Mouse (Mus musculus) intestine, embryonic 15.5 days (tissue): Measurements from ENCODE around the gene Nmur1. TPM values are rescaled to one million over a fixed set of nuclear protein-coding genes. Genes with fewer than 3 reads are reported as not detected.
A peak's percentile ranks its signal among the peaks of the same experiment; 100 is the strongest.

ENCODE experiments used
- ATAC-seq: fragments of 200-750 bp; cut with Nextera tagmentation; 2 replicates; pipeline ENCODE4 v1.8.0; 2017; ENCODE audit warnings: moderate TSS enrichment, moderate library complexity
- H3K27ac ChIP-seq: fragments of 300-500 bp; sonication (generic); 2 replicates; pipeline ENCODE4 v1.5.1; 2015; ENCODE audit warnings: mild to moderate bottlenecking, inconsistent platforms
- H3K27me3 ChIP-seq: fragments of 300-500 bp; sonication (generic); replicated peaks from 2 replicates; pipeline ENCODE4 v1.6.1; 2015; ENCODE audit warnings: inconsistent platforms
- H3K36me3 ChIP-seq: fragments of 300-500 bp; sonication (generic); 2 replicates; pipeline ENCODE4 v1.6.1; 2015; ENCODE audit warnings: inconsistent platforms
- H3K4me1 ChIP-seq: fragments of 300-500 bp; sonication (generic); replicated peaks from 2 replicates; pipeline ENCODE4 v1.6.1; 2015; ENCODE audit warnings: inconsistent platforms
- H3K4me2 ChIP-seq: fragments of 300-500 bp; sonication (generic); replicated peaks from 2 replicates; pipeline ENCODE4 v1.6.1; 2015; ENCODE audit warnings: mild to moderate bottlenecking, inconsistent platforms
- H3K4me3 ChIP-seq: fragments of 300-500 bp; sonication (generic); replicated peaks from 2 replicates; pipeline ENCODE4 v1.5.1; 2015; ENCODE audit warnings: inconsistent platforms
- H3K9ac ChIP-seq: fragments of 300-500 bp; sonication (generic); 2 replicates; pipeline ENCODE4 v1.6.1; 2015; ENCODE audit warnings: inconsistent platforms
- H3K9me3 ChIP-seq: fragments of 300-500 bp; sonication (generic); 2 replicates; pipeline ENCODE4 v1.6.1; 2016; ENCODE audit warnings: inconsistent platforms
- WGBS: fragments of 180-500 bp; shearing (Covaris S2); methylation state at CpG from one replicate; pipeline ENCODE4 v1.1.7; 2015; 5-methylcytosine and 5-hydroxymethylcytosine counted together
- polyA plus RNA-seq: library from polyadenylated mRNA; unstranded; fragments of >200 nt; fragmentation: Nextera tagmentation; extraction: Ambion mirVana; gene quantifications from 2 replicates; pipeline ENCODE4 v1.2.1, GENCODE M21; 2015

Nmur1 gene
- polyA plus RNA-seq, 1 experiment from 2014 or later: 0.36 TPM

- no peaks in the 10 kb centered on the region for H3K9me3 ChIP-seq
- 0 out of 2 replicates have a peak overlapping the region, but pooled peaks have one; percentile 99 for H3K27ac ChIP-seq
- no peak for ATAC-seq
- no peaks in the 10 kb centered on the region for H3K36me3 ChIP-seq
- no peak overlapping the region for H3K4me3 ChIP-seq
- H3K27me3 ChIP-seq: no peaks in the 10 kb centered on the region
- H3K4me2 ChIP-seq: peak overlapping the region; percentile 92; the same call in 1 of the 2 replicates
- H3K4me1 ChIP-seq: peaks cover 51% of the 10 kb centered on the region
- 29% methylated on average over 8 of the region's 8 CpGs for WGBS
- H3K9ac ChIP-seq: peak overlapping the region; percentile 38; the same call in 1 of the 2 replicates
Observed at GRCm38 (mm10) chr1:86439487-86440170, 13.6 kb upstream of the Nmur1 start.

GRCm38 (mm10) chr1:86438501-86438900, 12.5 kb upstream of the Nmur1 start:
- 71% methylated on average over 2 of the region's 2 CpGs for WGBS
- no peak for ATAC-seq
- Histone ChIP-seq H3K9ac (no peak overlapping the region), H3K4me1 (peaks cover 50% of the 10 kb centered on the region), H3K36me3 (no peaks in the 10 kb centered on the region), H3K4me3 (no peak overlapping the region), H3K27ac (no peak overlapping the region), H3K4me2 (no peak overlapping the region), H3K27me3 (no peaks in the 10 kb centered on the region), H3K9me3 (no peaks in the 10 kb centered on the region)

- peaks cover 48% of the 10 kb centered on the region for H3K4me1 ChIP-seq
- H3K4me3 ChIP-seq: no peak overlapping the region
- WGBS: 24% methylated on average over 6 of the region's 6 CpGs
- peak overlapping the region; percentile 61 for H3K27ac ChIP-seq
- no peak overlapping the region for H3K4me2 ChIP-seq
- H3K9me3 ChIP-seq: no peaks in the 10 kb centered on the region
- no peak overlapping the region for H3K9ac ChIP-seq
- ATAC-seq: no peak
- H3K36me3 ChIP-seq: no peaks in the 10 kb centered on the region
- H3K27me3 ChIP-seq: no peaks in the 10 kb centered on the region
Observed at GRCm38 (mm10) chr1:86438014-86438319, 11.9 kb upstream of the Nmur1 start.

DNA sequence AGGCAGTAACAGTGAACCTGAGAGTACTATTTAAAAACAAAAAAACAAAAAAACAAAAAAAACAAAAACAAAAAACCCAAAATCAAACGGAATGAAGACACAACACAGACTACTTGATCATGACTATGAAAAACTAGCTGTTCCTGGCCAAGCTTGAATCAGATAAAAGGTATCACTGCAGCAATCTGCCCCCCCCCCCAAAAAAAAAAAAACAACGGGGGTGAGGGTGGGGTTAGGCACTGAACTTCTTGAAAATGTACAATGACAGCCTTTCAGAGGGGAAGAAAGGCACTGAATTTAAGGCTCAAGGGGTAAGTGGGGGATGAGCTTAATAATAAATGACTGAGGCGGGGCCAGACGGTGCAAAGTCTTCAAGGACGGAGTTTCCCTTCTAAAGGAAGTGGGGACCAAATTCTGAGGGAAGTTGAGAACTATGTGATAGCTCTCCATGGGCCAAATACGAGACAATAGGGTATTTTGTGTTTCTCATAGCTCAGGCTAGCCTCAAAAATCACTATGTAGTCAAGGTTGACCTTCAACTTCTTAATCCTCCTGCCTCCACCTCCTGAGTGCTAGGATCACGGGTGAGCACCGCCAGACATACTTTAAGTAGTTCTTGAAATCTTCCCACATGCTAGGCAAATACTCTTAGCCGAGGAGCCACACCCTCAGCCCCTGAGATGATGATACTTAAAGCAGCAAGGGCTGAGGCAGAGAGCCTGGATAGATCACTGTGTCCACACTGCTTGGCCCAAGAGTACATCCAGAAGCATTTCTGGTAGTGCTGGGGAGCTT, 11.4 kb upstream of the Nmur1 start:
- H3K9me3 ChIP-seq: no peaks in the 10 kb centered on the region
- WGBS: 45% methylated on average over 9 of the region's 9 CpGs
- no peak overlapping the region for H3K4me3 ChIP-seq
- H3K4me2 ChIP-seq: no peak overlapping the region; the same call in 1 of the 2 replicates
- no peak overlapping the region for H3K9ac ChIP-seq
- H3K4me1 ChIP-seq: peaks cover 45% of the 10 kb centered on the region
- ATAC-seq: no peak
- H3K27me3 ChIP-seq: no peaks in the 10 kb centered on the region
- H3K36me3 ChIP-seq: no peaks in the 10 kb centered on the region
- peak overlapping the region; percentile 61 for H3K27ac ChIP-seq

GRCm38 (mm10) chr1:86435302-86435821, 9.3 kb upstream of the Nmur1 start:
- H3K27ac ChIP-seq: peak overlapping the region; percentile 95

GRCm38 (mm10) chr1:86434439-86435201, 8.6 kb upstream of the Nmur1 start:
- no peaks in the 10 kb centered on the region for H3K9me3 ChIP-seq
- H3K4me2 ChIP-seq: peak overlapping the region; percentile 86
- H3K27me3 ChIP-seq: no peaks in the 10 kb centered on the region
- H3K9ac ChIP-seq: peak overlapping the region; percentile 64
- ATAC-seq: peak; percentile 94
- WGBS: 3% methylated on average over 46 of the region's 46 CpGs
- H3K36me3 ChIP-seq: no peaks in the 10 kb centered on the region
- H3K4me3 ChIP-seq: peak overlapping the region; percentile 50
- peak overlapping the region; percentile 95 for H3K27ac ChIP-seq
- peaks cover 35% of the 10 kb centered on the region for H3K4me1 ChIP-seq

More at GRCm38 (mm10) chr1:86435302-86435821, 9.3 kb upstream of the Nmur1 start:
- Histone ChIP-seq H3K36me3 (no peaks in the 10 kb centered on the region), H3K9me3 (no peaks in the 10 kb centered on the region), H3K4me2 (peak overlapping the region; percentile 86), H3K27me3 (no peaks in the 10 kb centered on the region), H3K4me1 (peaks cover 43% of the 10 kb centered on the region), H3K9ac (no peak overlapping the region), H3K4me3 (no peak overlapping the region)
- peak; percentile 20 for ATAC-seq
- 18% methylated on average over 13 of the region's 13 CpGs for WGBS

GRCm38 (mm10) chr1:86434001-86434400, 8.0 kb upstream of the Nmur1 start:
- peak; percentile 65 for ATAC-seq
- Histone ChIP-seq H3K27me3 (no peaks in the 10 kb centered on the region), H3K9me3 (no peaks in the 10 kb centered on the region), H3K4me1 (peaks cover 35% of the 10 kb centered on the region), H3K27ac (peak overlapping the region; percentile 94), H3K4me2 (peak overlapping the region; percentile 86), H3K9ac (peak overlapping the region; percentile 46), H3K4me3 (peak overlapping the region; percentile 50), H3K36me3 (no peaks in the 10 kb centered on the region)
- 0% methylated on average over 12 of the region's 12 CpGs for WGBS

DNA sequence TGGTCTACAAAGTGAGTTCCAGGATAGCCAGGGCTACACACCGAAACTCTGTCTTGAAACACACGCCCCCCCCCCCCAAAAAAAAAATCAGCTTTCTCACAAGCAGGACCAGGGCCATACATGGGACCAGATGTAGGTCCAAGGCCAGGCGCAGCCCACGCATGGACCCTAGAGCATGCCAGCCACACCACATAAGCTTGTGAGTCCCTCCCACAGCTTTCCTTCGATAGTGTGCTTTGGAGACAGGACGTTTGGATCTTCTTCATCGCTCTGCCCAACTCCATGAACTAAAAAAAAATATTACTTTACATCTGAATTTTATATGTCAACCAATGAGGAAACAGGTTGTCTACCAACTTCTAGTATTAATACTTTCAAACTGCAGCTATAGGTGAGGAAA, 7.3 kb upstream of the Nmur1 start:
- 78% methylated on average over 7 of the region's 7 CpGs for WGBS
- no peak overlapping the region for H3K9ac ChIP-seq
- peak overlapping the region; percentile 86; the same call in 1 of the 2 replicates for H3K4me2 ChIP-seq
- H3K36me3 ChIP-seq: no peaks in the 10 kb centered on the region
- peak overlapping the region; percentile 94 for H3K27ac ChIP-seq
- no peaks in the 10 kb centered on the region for H3K9me3 ChIP-seq
- peaks cover 35% of the 10 kb centered on the region for H3K4me1 ChIP-seq
- no peak for ATAC-seq
- no peak overlapping the region for H3K4me3 ChIP-seq
- H3K27me3 ChIP-seq: no peaks in the 10 kb centered on the region

- WGBS: 69% methylated on average over 4 of the region's 4 CpGs
- Histone ChIP-seq H3K36me3 (no peaks in the 10 kb centered on the region), H3K4me3 (no peak overlapping the region), H3K27me3 (no peaks in the 10 kb centered on the region), H3K9ac (no peak overlapping the region), H3K4me1 (peaks cover 33% of the 10 kb centered on the region), H3K4me2 (no peak overlapping the region), H3K9me3 (no peaks in the 10 kb centered on the region), H3K27ac (no peak overlapping the region)
- ATAC-seq: no peak
Observed at GRCm38 (mm10) chr1:86432778-86433177, 6.8 kb upstream of the Nmur1 start.

GRCm38 (mm10) chr1:86430056-86430455, 4.0 kb upstream of the Nmur1 start:
- 43% methylated on average over 2 of the region's 2 CpGs for WGBS
- ATAC-seq: no peak

DNA sequence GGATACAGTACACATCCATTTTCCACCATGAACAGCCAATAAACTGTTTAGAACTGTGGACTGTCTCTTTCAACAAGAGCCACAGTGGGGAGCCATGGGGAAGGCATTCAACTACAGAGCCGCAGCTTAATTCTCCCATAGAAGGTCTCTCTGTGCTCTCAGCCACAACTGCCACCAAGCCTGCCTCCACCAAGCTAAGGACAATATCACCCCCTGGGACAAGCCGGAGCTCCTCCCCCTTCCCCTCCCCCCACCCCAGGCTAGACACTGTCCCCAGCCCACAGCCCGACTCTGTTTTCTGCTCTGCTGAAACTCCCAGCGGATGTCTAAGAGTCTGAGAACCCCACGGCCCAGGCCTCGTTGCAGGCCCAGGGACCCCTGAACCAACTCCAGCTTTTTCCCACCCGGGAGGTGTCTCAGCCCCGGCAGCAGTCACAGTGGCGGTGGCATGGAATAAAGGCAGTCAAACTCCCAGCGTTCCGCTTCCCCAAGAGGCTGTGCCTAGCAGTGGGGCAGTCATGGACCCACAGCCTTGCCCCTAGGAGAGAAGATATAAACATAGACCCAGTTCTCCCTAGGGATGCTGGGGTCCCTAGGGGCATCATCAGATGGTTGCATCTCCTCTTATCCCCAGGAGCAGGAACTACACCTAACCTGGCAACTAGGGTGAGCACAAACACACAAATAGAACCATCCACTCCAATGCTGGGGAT, 1.0 kb downstream of the Nmur1 start:
- Histone ChIP-seq H3K4me2 (no peak overlapping the region), H3K27ac (no peak overlapping the region), H3K9ac (no peak overlapping the region), H3K4me1 (0 out of 2 replicates have a peak, but pooled peaks cover 3% of the 10 kb centered on the region), H3K4me3 (no peak overlapping the region), H3K36me3 (no peaks in the 10 kb centered on the region), H3K9me3 (no peaks in the 10 kb centered on the region), H3K27me3 (no peaks in the 10 kb centered on the region)
- WGBS: 37% methylated on average over 11 of the region's 11 CpGs
- no peak for ATAC-seq

More at GRCm38 (mm10) chr1:86430056-86430455, 4.0 kb upstream of the Nmur1 start:
- no peaks in the 10 kb centered on the region for H3K27me3 ChIP-seq
- H3K9me3 ChIP-seq: no peaks in the 10 kb centered on the region
- H3K27ac ChIP-seq: no peak overlapping the region
- H3K4me2 ChIP-seq: no peak overlapping the region
- H3K4me3 ChIP-seq: no peak overlapping the region
- H3K9ac ChIP-seq: no peak overlapping the region
- peaks cover 15% of the 10 kb centered on the region for H3K4me1 ChIP-seq
- no peaks in the 10 kb centered on the region for H3K36me3 ChIP-seq
